Mouse (Mus musculus) heart, embryonic 12.5 days (tissue): Measurements from ENCODE around the gene H2-Ab1. TPM values are rescaled to one million over a fixed set of nuclear protein-coding genes. Genes with fewer than 3 reads are reported as not detected.

ENCODE experiments used
- ATAC-seq: fragments of 200-750 bp; cut with Nextera tagmentation; 2 replicates; pipeline ENCODE4 v1.8.0; 2017; ENCODE audit warnings: moderate TSS enrichment, moderate library complexity; ENCODE audit not compliant: insufficient number of reproducible peaks, low FRiP score
- H3K27ac ChIP-seq: fragments of 300-500 bp; sonication (generic); 2 replicates; pipeline ENCODE4 v1.5.1; 2016; ENCODE audit warnings: mild to moderate bottlenecking, moderate library complexity; ENCODE audit not compliant: poor library complexity, severe bottlenecking
- H3K27me3 ChIP-seq: fragments of 300-500 bp; sonication (generic); replicated peaks from 2 replicates; pipeline ENCODE4 v1.6.1; 2016; ENCODE audit warnings: mild to moderate bottlenecking, moderate library complexity
- H3K36me3 ChIP-seq: fragments of 300-500 bp; sonication (generic); 2 replicates; pipeline ENCODE4 v1.6.1; 2016; ENCODE audit warnings: mild to moderate bottlenecking, moderate library complexity
- H3K4me1 ChIP-seq: fragments of 300-500 bp; sonication (generic); replicated peaks from 2 replicates; pipeline ENCODE4 v1.6.1; 2016; ENCODE audit warnings: mild to moderate bottlenecking
- H3K4me2 ChIP-seq: fragments of 300-500 bp; sonication (generic); 2 replicates; pipeline ENCODE4 v1.6.1; 2016; ENCODE audit warnings: mild to moderate bottlenecking, moderate library complexity
- H3K4me3 ChIP-seq: fragments of 300-500 bp; sonication (generic); 2 replicates; pipeline ENCODE4 v1.5.1; 2016; ENCODE audit warnings: mild to moderate bottlenecking
- H3K9ac ChIP-seq: fragments of 300-500 bp; sonication (generic); 2 replicates; pipeline ENCODE4 v1.6.1; 2016; ENCODE audit warnings: mild to moderate bottlenecking, moderate library complexity
- H3K9me3 ChIP-seq: fragments of 300-500 bp; sonication (generic); replicated peaks from 2 replicates; pipeline ENCODE4 v1.6.1; 2016; ENCODE audit warnings: mild to moderate bottlenecking, moderate library complexity
- WGBS: fragments of 180-500 bp; shearing (Covaris S2); methylation state at CpG from one replicate; pipeline ENCODE4 v1.1.7; 2016; 5-methylcytosine and 5-hydroxymethylcytosine counted together
- polyA plus RNA-seq: library from polyadenylated mRNA; unstranded; fragments of >200 nt; fragmentation: Nextera tagmentation; extraction: Ambion mirVana; gene quantifications from 2 replicates; pipeline ENCODE4 v1.2.1, GENCODE M21; 2016

H2-Ab1 gene
- polyA plus RNA-seq, 1 experiment from 2014 or later, result 15.2 TPM

DNA sequence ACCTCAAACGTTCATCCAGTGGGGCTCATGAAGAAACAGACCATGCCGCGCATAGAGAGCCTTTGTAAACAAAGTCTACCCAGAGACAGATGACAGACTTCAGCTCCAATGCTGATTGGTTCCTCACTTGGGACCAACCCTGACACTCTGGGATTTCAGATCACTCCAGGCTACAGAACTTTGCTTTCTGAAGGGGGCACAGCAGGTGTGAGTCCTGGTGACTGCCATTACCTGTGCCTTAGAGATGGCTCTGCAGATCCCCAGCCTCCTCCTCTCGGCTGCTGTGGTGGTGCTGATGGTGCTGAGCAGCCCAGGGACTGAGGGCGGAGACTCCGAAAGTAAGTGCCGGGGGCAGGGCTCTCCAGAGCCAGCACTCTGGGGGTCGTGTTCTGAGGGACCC, 5.6 kb downstream of the H2-Ab1 start:
- Histone ChIP-seq H3K4me2 (peak overlapping the region; percentile 99), H3K9me3 (no peaks in the 10 kb centered on the region), H3K4me1 (peaks cover 14% of the 10 kb centered on the region), H3K27me3 (peaks cover 49% of the 10 kb centered on the region), H3K27ac (no peak overlapping the region), H3K4me3 (peak overlapping the region; percentile 63), H3K36me3 (no peaks in the 10 kb centered on the region), H3K9ac (peak overlapping the region; percentile 46)
- ATAC-seq, result peak; percentile 80
- WGBS, result under 1% methylated on average over 8 of the region's 8 CpGs

DNA sequence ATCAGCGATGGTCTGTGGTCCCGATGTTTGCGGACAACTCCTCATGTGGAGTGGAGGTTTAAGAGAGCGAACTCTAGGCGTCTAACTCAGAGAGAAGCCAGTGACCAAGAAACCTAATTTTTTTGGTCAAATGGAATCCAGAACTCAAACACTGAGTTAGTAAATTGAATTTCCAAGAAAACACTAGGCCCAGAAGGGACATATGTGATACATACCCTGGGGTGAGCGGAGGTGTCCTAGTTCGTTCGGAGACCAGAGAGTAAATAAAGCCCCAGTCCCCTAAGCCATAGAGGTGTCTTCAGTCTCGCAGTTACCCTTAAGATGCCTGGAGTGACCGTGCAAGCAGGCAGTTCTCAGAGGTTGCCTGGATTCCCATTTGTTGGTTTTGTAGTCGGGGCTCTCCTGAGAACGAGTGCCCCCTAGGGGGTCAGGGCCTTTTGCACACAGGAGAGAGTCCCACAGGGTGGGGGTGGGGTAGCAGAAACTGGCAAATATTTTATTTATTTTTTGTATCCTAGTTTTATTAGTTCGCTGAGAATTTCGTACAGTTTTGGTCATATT, 6.4 kb downstream of the H2-Ab1 start:
- peak overlapping the region; percentile 63 for H3K4me3 ChIP-seq
- 5% methylated on average over 14 of the region's 14 CpGs for WGBS
- H3K36me3 ChIP-seq, result no peaks in the 10 kb centered on the region
- ATAC-seq, result no peak; the same call in 1 of the 2 replicates
- H3K27ac ChIP-seq, result no peak overlapping the region
- H3K9ac ChIP-seq, result peak overlapping the region; percentile 77; the same call in 1 of the 2 replicates
- H3K9me3 ChIP-seq, result no peaks in the 10 kb centered on the region
- peaks cover 43% of the 10 kb centered on the region for H3K27me3 ChIP-seq
- peak overlapping the region; percentile 99 for H3K4me2 ChIP-seq
- peaks cover 14% of the 10 kb centered on the region for H3K4me1 ChIP-seq

DNA sequence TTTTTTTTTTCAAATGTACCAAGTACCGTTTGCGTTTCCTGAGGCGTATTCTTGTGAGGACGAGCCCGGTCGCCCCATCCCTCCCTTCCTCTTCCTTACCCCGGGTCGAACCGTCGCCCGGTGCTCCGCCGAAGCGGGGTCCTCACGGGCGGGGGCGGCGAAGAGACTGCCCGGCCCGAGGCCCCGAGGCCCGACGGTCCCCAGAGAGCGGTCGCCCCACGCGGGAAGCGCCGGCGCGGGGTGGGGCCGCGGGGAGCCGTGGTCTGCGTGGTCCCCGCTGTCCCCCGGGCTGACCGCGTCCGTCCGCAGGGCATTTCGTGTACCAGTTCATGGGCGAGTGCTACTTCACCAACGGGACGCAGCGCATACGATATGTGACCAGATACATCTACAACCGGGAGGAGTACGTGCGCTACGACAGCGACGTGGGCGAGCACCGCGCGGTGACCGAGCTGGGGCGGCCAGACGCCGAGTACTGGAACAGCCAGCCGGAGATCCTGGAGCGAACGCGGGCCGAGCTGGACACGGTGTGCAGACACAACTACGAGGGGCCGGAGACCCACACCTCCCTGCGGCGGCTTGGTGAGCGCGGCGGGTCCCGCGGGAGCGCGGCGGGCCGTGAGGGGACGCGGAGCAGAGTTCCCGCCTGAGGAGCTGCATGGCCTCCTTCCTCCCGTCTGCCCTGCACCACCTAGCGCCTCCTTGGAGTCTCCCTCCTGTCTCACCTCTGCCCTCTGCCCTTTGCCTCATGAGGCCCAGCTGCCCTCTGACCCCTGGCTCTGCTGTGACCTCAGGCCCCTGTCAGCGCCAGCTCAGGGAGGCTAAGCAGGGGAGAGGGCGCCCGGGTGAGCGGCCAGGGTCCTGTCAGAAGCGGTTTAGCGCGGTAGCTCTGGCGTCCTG, 7.2 kb downstream of the H2-Ab1 start:
- peak overlapping the region; percentile 63 for H3K4me3 ChIP-seq
- H3K4me1 ChIP-seq, result peaks cover 14% of the 10 kb centered on the region
- no peak overlapping the region for H3K27ac ChIP-seq
- ATAC-seq, result peak; percentile 25; the same call in 1 of the 2 replicates
- H3K36me3 ChIP-seq, result no peaks in the 10 kb centered on the region
- peak overlapping the region; percentile 77 for H3K9ac ChIP-seq
- peak overlapping the region; percentile 99 for H3K4me2 ChIP-seq
- H3K27me3 ChIP-seq, result peaks cover 35% of the 10 kb centered on the region
- no peaks in the 10 kb centered on the region for H3K9me3 ChIP-seq
- WGBS, result under 1% methylated on average over 93 of the region's 93 CpGs

DNA sequence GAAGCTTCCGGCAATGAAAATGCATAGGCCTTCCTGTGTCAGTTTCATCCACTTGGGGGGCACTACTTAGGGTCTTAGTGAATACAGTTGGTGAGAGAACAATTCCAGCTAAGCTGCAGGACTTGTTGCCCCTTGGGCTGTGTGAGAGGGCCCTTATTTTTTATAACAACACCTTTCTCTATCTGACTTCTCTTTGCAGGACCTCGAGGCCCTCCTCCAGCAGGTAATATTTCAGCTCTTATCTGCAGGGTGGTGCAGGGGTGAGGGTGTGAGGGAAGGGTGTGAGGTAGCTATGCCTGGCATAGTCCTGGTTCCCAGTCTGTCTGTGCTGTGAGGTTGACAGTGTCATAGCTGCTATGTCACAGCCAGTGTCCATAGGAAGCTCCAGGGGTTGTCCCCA, 10.8 kb downstream of the H2-Ab1 start:
- peaks cover 28% of the 10 kb centered on the region for H3K27me3 ChIP-seq
- no peak overlapping the region for H3K9ac ChIP-seq
- no peak overlapping the region for H3K27ac ChIP-seq
- no peak overlapping the region for H3K4me2 ChIP-seq
- ATAC-seq, result no peak
- 63% methylated on average over 2 of the region's 2 CpGs for WGBS
- peaks cover 14% of the 10 kb centered on the region for H3K4me1 ChIP-seq
- no peaks in the 10 kb centered on the region for H3K36me3 ChIP-seq
- H3K4me3 ChIP-seq, result no peak overlapping the region
- no peaks in the 10 kb centered on the region for H3K9me3 ChIP-seq

DNA sequence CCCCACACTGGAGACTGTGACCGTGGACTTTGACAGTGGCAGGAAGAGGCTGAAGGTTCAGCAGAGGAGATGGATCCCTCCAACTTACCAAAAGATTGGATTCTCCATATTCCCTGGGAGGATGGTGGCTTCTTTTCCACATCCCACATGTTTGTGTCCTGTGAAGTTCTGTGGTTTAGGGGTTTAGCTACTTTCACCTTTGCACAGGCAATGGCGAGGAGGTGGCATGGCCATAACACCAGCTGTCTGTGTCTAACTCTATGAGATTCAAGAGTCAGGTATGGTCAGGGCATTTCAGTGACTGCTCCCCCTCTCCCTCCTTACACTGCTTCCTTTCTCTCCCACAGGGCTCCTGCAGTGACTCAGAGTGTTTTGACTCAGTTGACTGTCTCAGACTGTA, 11.3 kb downstream of the H2-Ab1 start:
- Histone ChIP-seq H3K4me2 (no peak overlapping the region), H3K9me3 (no peaks in the 10 kb centered on the region), H3K36me3 (no peaks in the 10 kb centered on the region), H3K27ac (no peak overlapping the region), H3K27me3 (peaks cover 28% of the 10 kb centered on the region), H3K9ac (no peak overlapping the region), H3K4me3 (no peak overlapping the region), H3K4me1 (peaks cover 11% of the 10 kb centered on the region)
- ATAC-seq, result no peak
- WGBS, result 76% methylated on average over 2 of the region's 2 CpGs

DNA sequence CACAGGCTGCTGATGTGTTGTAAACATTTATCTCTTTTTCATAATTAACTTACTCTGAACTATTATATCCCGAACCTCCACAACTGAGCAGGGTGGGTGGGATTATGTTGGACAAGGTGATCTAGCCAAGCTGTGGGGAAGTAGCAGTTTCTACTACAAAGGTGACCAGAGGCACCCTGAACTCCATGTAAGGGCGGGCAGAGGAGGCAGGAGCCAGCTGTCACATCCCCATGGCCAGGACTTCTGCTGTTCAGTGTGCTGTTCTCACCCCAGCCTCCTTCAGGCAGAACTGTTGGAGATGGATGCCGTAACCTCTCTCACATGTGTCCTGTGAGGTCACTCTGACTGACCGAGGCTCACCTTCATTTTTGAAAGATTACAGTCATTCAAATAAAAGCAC, 12.3 kb downstream of the H2-Ab1 start:
- H3K4me1 ChIP-seq, result peaks cover 5% of the 10 kb centered on the region
- H3K36me3 ChIP-seq, result no peaks in the 10 kb centered on the region
- H3K27me3 ChIP-seq, result peaks cover 27% of the 10 kb centered on the region
- no peak overlapping the region for H3K9ac ChIP-seq
- no peak overlapping the region for H3K4me2 ChIP-seq
- H3K27ac ChIP-seq, result no peak overlapping the region
- no peak for ATAC-seq
- no peak overlapping the region for H3K4me3 ChIP-seq
- 66% methylated on average over 4 of the region's 4 CpGs for WGBS
- no peaks in the 10 kb centered on the region for H3K9me3 ChIP-seq

DNA sequence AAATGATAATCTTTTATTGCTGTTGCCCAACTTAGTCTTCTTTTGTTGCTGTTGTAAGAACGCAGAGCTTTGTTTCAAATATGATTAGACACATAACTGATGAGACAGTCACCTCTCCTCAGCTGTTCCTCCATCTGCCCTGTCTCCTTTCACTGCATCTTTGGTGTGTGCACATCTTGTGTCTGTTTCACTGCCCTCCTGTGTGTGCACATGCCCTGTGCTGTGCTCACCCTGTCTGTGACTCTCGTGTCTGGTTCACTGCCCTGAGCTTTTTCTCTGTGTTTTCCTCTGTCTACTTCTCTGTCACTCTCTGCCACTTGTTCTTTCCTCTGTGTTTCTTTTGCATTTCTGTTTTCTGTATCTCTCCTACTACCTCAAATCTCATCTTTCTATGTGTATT, 12.7 kb downstream of the H2-Ab1 start:
- H3K4me2 ChIP-seq, result no peak overlapping the region
- H3K27me3 ChIP-seq, result peaks cover 23% of the 10 kb centered on the region
- no peak for ATAC-seq
- no peak overlapping the region for H3K4me3 ChIP-seq
- H3K9ac ChIP-seq, result no peak overlapping the region
- 77% methylated on average over 2 of the region's 2 CpGs for WGBS
- H3K9me3 ChIP-seq, result no peaks in the 10 kb centered on the region
- H3K27ac ChIP-seq, result no peak overlapping the region
- H3K36me3 ChIP-seq, result no peaks in the 10 kb centered on the region
- H3K4me1 ChIP-seq, result peaks cover 1% of the 10 kb centered on the region; the same call in 1 of the 2 replicates

DNA sequence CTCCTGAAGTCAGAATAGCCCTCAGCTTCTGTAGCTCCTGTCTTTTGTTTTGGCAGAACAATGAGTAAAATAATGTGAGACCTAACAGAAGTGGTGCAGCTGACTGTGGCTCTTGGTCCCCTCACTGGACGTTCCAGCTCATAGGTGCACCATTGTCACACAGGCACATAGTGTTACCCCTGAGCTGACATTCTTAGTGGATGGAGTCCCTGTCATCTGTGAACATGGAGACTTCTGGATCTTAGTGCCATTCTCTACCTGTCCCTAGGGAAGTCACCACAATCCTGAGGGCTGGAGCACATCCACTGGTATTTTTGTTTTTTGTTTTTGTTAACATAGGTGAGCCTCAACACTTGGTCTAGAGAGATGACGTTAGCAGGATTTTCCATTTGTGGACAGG, 13.5 kb downstream of the H2-Ab1 start:
- no peak overlapping the region for H3K27ac ChIP-seq
- no peaks in the 10 kb centered on the region for H3K9me3 ChIP-seq
- H3K27me3 ChIP-seq, result peaks cover 20% of the 10 kb centered on the region
- no peak overlapping the region for H3K9ac ChIP-seq
- H3K4me1 ChIP-seq, result no peaks in the 10 kb centered on the region
- H3K4me2 ChIP-seq, result no peak overlapping the region
- H3K4me3 ChIP-seq, result no peak overlapping the region
- no peak for ATAC-seq
- H3K36me3 ChIP-seq, result no peaks in the 10 kb centered on the region
- WGBS, result 71% methylated on average over 2 of the region's 2 CpGs

DNA sequence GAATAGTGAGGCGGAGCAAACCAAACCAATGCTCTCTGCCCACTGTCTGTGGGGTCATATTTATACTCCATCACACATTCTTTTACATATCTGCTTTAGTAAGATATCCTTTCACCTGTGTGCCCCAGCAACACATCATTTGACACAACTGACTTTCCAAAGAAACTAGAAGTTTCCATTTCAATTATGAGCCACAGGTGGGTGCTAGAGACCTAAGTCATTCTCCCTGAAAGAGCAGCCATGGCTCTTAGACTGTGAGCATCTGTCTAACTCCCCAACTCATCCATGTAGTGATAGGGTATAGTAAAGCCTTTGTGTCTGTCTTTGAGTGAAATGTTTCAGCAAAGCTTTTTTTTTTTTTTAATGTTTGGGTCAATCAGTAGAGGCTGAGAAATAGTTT, 14.6 kb downstream of the H2-Ab1 start:
- Histone ChIP-seq H3K27ac (no peak overlapping the region), H3K27me3 (peaks cover 16% of the 10 kb centered on the region), H3K36me3 (no peaks in the 10 kb centered on the region), H3K9ac (no peak overlapping the region), H3K4me2 (no peak overlapping the region), H3K4me1 (no peaks in the 10 kb centered on the region), H3K9me3 (0 out of 2 replicates have a peak, but pooled peaks cover under 1% of the 10 kb centered on the region), H3K4me3 (no peak overlapping the region)
- ATAC-seq, result no peak
- 86% methylated on average over 1 of the region's 1 CpGs for WGBS

DNA sequence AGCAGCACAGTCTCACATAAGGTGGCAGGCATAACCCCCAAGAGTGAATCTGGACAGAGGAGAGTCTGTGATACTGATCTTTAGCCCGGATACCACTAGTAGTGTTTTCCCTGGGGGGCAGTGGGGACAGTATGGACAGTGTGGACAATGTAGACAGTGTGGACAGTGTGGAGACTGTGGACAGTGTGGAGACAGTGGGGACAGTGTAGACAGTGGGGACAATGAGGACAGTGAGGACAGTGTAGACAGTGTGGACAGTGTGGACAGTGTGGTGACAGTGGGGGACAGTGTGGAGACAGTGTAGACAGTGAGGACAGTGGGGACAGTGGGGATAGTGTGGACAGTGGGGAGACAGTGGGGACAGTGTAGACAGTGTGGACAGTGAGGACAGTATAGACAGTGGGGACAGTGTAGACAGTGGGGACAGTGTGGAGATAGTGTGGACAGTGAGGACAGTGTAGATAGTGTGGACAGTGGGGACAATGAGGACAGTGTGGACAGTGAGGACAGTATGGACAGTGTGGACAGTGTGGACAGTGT, 23.1 kb downstream of the H2-Ab1 start:
- 71% methylated on average over 1 of the region's 1 CpGs for whole genome bisulfite sequencing
- Histone ChIP-seq H3K9me3 (0 out of 2 replicates have a peak, but pooled peaks cover 3% of the 10 kb centered on the region), H3K4me2 (no peak overlapping the region), H3K4me3 (no peak overlapping the region), H3K4me1 (no peaks in the 10 kb centered on the region), H3K9ac (no peak overlapping the region), H3K27ac (no peak overlapping the region), H3K27me3 (peaks cover 16% of the 10 kb centered on the region), H3K36me3 (no peaks in the 10 kb centered on the region)
- ATAC-seq, result peak; percentile 33; the same call in 1 of the 2 replicates

DNA sequence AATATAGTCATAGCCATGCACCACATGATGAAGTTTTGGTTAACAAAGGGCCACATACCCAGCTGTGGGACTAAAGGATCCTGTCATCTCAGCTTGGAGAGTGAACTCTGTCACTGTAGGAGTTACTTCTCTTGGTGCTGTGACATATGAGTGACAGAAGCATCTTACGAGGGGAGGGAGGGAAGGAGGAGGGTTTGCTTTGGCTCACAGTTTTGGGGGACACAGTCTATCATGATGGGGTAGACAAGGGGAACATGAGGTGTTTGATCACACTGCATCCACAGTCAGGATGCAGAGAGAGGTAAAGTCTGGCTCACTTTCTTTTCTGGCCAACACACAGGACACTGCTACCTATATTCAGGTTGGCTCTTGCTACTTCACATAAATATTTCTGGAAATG, 24.3 kb downstream of the H2-Ab1 start:
- Histone ChIP-seq H3K27ac (no peak overlapping the region), H3K27me3 (peaks cover 19% of the 10 kb centered on the region), H3K9me3 (0 out of 2 replicates have a peak, but pooled peaks cover 3% of the 10 kb centered on the region), H3K9ac (no peak overlapping the region), H3K36me3 (no peaks in the 10 kb centered on the region), H3K4me1 (no peaks in the 10 kb centered on the region), H3K4me3 (no peak overlapping the region), H3K4me2 (no peak overlapping the region)
- 55% methylated on average over 1 of the region's 1 CpGs for WGBS
- no peak for ATAC-seq
